Mouse (Mus musculus): ENCODE data around the gene Armc7.

DNA sequence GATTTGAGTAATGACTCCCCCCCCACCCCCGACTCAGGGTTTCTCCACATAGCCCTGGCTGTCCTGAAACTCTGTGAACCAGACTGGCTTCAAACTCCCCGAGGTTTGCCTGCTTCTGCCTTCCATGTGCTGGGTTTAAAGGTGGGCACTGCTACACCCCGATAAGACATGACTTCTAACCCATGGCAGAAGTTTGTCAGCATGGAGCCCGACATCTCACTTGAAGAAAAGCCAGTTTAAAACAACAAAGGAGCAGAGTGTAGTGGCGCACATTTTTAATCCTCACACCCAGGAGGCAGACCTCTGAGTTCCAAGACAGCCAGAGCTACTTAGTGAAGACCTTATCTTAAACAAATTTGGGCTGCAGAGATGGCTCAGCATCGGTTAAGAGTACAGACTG, 16.9 kb downstream of the Armc7 start:
- no peak for TF ChIP-seq CTCF (IDR thresholded peaks at IDR 0.05; ENCODE audit: low read depth, low read length)
- TF ChIP-seq POLR2A (IDR thresholded peaks at IDR 0.05; ENCODE audit: insufficient read depth, low read length), result no peak
- no peak for TF ChIP-seq EP300 (IDR thresholded peaks at IDR 0.05; ENCODE audit: insufficient read depth, low read depth, low read length)

All from ES-Bruce4 (cell line).